Mouse (Mus musculus) T-helper 2 cell (primary cell): Measurements from ENCODE around the gene Papolb.

Source experiments
- in situ Hi-C: fragments of 300-600 bp; cut with MboI, MseI; formaldehyde crosslinking; loops from one replicate; pipeline ENCODE4 v1.15.1; 2025; ENCODE audit warnings: high pct_unique_total_duplicates

The Papolb gene

GRCm38 (mm10) chr5:142529915-142530314 lies at the start of gene Papolb:
Gene Papolb (minus strand): TSS chr5:142530076.
- in situ Hi-C loops, result no loop called here

GRCm38 (mm10) chr5:142578192-142578591 lies 48.3 kb upstream of the Papolb start:
- in situ Hi-C loops, result loop anchor here (10.0 kb wide), 1 partner anchor 563 kb away; no protein-coding TSS in a partner anchor

- in situ Hi-C loops, result loop anchor here (10.0 kb wide), 1 partner anchor 562 kb away; no protein-coding TSS in a partner anchor
Observed at GRCm38 (mm10) chr5:142576832-142577231, 47.0 kb upstream of the Papolb start.

GRCm38 (mm10) chr5:142574323-142575057 lies 44.6 kb upstream of the Papolb start:
- in situ Hi-C loops, result loop anchor here (10.0 kb wide), 1 partner anchor 560 kb away; no protein-coding TSS in a partner anchor

- in situ Hi-C loops, result no loop called here
Observed at GRCm38 (mm10) chr5:142564606-142565005, 34.7 kb upstream of the Papolb start.

- in situ Hi-C loops, result no loop called here
Observed at GRCm38 (mm10) chr5:142560261-142560660, 30.4 kb upstream of the Papolb start.

GRCm38 (mm10) chr5:142557397-142558067 lies 27.7 kb upstream of the Papolb start:
- in situ Hi-C loops, result no loop called here

- in situ Hi-C loops, result no loop called here
Observed at GRCm38 (mm10) chr5:142556721-142557120, 26.8 kb upstream of the Papolb start.

GRCm38 (mm10) chr5:142555866-142556265 lies 26.0 kb upstream of the Papolb start:
- in situ Hi-C loops, result no loop called here

- in situ Hi-C loops, result no loop called here
Observed at GRCm38 (mm10) chr5:142550706-142551652, 21.1 kb upstream of the Papolb start, which contains the start of gene Radil. Gene Radil (minus strand): TSS chr5:142551098.

GRCm38 (mm10) chr5:142549961-142550705 lies 20.3 kb upstream of the Papolb start:
- in situ Hi-C loops, result loop anchor here (5.0 kb wide), 2 partner anchors 43 to 68 kb away; no protein-coding TSS in a partner anchor

- in situ Hi-C loops, result loop anchor here (5.0 kb wide), 2 partner anchors 42 to 67 kb away; no protein-coding TSS in a partner anchor
Observed at GRCm38 (mm10) chr5:142549441-142549840, 19.6 kb upstream of the Papolb start.

- in situ Hi-C loops, result loop anchor here (5.0 kb wide), 2 partner anchors 40 to 65 kb away; no protein-coding TSS in a partner anchor
Observed at GRCm38 (mm10) chr5:142547066-142547465, 17.2 kb upstream of the Papolb start.

GRCm38 (mm10) chr5:142546344-142546743 lies 16.5 kb upstream of the Papolb start:
- in situ Hi-C loops, result loop anchor here (5.0 kb wide), 2 partner anchors 39 to 64 kb away; no protein-coding TSS in a partner anchor

- in situ Hi-C loops, result loop anchor here (5.0 kb wide), 2 partner anchors 38 to 63 kb away; no protein-coding TSS in a partner anchor
Observed at GRCm38 (mm10) chr5:142545014-142545795, 15.3 kb upstream of the Papolb start.

- in situ Hi-C loops, result no loop called here
Observed at GRCm38 (mm10) chr5:142537286-142537685, 7.4 kb upstream of the Papolb start.

GRCm38 (mm10) chr5:142535388-142535787 lies 5.5 kb upstream of the Papolb start:
- in situ Hi-C loops, result no loop called here

GRCm38 (mm10) chr5:142524711-142525464 lies 5.0 kb downstream of the Papolb start:
- in situ Hi-C loops, result no loop called here
